Mouse (Mus musculus) hindbrain, embryonic 11.5 days (tissue): ENCODE results near the gene Tigar. TPM values are rescaled to one million over a fixed set of nuclear protein-coding genes. Genes with fewer than 3 reads are reported as not detected.
A peak's percentile ranks its signal among the peaks of the same experiment; 100 is the strongest.

ENCODE experiments used
- ATAC-seq: fragments of 200-750 bp; cut with Nextera tagmentation; 2 replicates; pipeline ENCODE4 v1.8.0; 2017; ENCODE audit warnings: mild to moderate bottlenecking, moderate TSS enrichment, moderate library complexity; ENCODE audit not compliant: low FRiP score
- DNase-seq: peaks from one replicate; pipeline ENCODE4 v3.0.0-alpha.2; 2015; ENCODE audit warnings: low spot score
- H3K27ac ChIP-seq: fragments of 300-500 bp; sonication (generic); 2 replicates; pipeline ENCODE4 v1.5.1; 2014; ENCODE audit warnings: mild to moderate bottlenecking, low read depth, low read length
- H3K27me3 ChIP-seq: fragments of 300-500 bp; sonication (generic); 2 replicates; pipeline ENCODE4 v1.6.1; 2014; ENCODE audit warnings: mild to moderate bottlenecking, low read length, moderate library complexity, mixed read lengths; ENCODE audit not compliant: control insufficient read depth, insufficient read depth
- H3K36me3 ChIP-seq: fragments of 300-500 bp; sonication (generic); 2 replicates; pipeline ENCODE4 v1.6.1; 2014; ENCODE audit warnings: mild to moderate bottlenecking, low read length, moderate library complexity, mixed read lengths; ENCODE audit not compliant: control insufficient read depth, insufficient read depth
- H3K4me1 ChIP-seq: fragments of 300-500 bp; sonication (generic); replicated peaks from 2 replicates; pipeline ENCODE4 v1.6.1; 2014; ENCODE audit warnings: low read length, mixed read lengths; ENCODE audit not compliant: control insufficient read depth, insufficient read depth
- H3K4me2 ChIP-seq: fragments of 300-500 bp; sonication (generic); replicated peaks from 2 replicates; pipeline ENCODE4 v1.6.1; 2014; ENCODE audit warnings: mild to moderate bottlenecking, low read depth, low read length
- H3K4me3 ChIP-seq: fragments of 300-500 bp; sonication (generic); 2 replicates; pipeline ENCODE4 v1.5.1; 2014; ENCODE audit warnings: low read depth, low read length
- H3K9ac ChIP-seq: fragments of 300-500 bp; sonication (generic); 2 replicates; pipeline ENCODE4 v1.6.1; 2014; ENCODE audit warnings: low read depth, low read length
- H3K9me3 ChIP-seq: fragments of 300-500 bp; sonication (generic); 2 replicates; pipeline ENCODE4 v1.6.1; 2016; ENCODE audit warnings: low read length; ENCODE audit not compliant: control insufficient read depth
- WGBS: fragments of 180-500 bp; shearing (Covaris S2); extraction: QIAGEN DNeasy Blood & Tissue Kit; methylation state at CpG from one replicate; pipeline ENCODE4 v1.1.7; 2014; 5-methylcytosine and 5-hydroxymethylcytosine counted together
- polyA plus RNA-seq: library from polyadenylated mRNA; unstranded; fragments of >200 nt; fragmentation: Nextera tagmentation; extraction: Ambion mirVana; gene quantifications from 2 replicates; pipeline ENCODE4 v1.2.1, GENCODE M21; 2014

Tigar gene
- polyA plus RNA-seq = 5.8 and 6.4 TPM in 2 replicates

GRCm38 (mm10) chr6:127109402-127109930 lies at the start of gene Tigar:
Gene Tigar (minus strand): TSS chr6:127109557.
- H3K4me1 ChIP-seq = peaks cover 7% of the 10 kb centered on the region; the same call in 1 of the 2 replicates
- H3K4me2 ChIP-seq = peak within 1 kb of the TSS; percentile 70
- H3K4me3 ChIP-seq = peak within 1 kb of the TSS; percentile 43
- ATAC-seq (peak; percentile 99), DNase-seq (peak; percentile 93)
- peak within 1 kb of the TSS; percentile 48 for H3K9ac ChIP-seq
- H3K9me3 ChIP-seq = no peaks in the 10 kb centered on the region
- no peaks in the 10 kb centered on the region for H3K27me3 ChIP-seq
- no peaks in the 10 kb centered on the region for H3K36me3 ChIP-seq
- H3K27ac ChIP-seq = no peak within 1 kb of the TSS
- under 1% methylated on average over 37 of the region's 37 CpGs for WGBS

DNA sequence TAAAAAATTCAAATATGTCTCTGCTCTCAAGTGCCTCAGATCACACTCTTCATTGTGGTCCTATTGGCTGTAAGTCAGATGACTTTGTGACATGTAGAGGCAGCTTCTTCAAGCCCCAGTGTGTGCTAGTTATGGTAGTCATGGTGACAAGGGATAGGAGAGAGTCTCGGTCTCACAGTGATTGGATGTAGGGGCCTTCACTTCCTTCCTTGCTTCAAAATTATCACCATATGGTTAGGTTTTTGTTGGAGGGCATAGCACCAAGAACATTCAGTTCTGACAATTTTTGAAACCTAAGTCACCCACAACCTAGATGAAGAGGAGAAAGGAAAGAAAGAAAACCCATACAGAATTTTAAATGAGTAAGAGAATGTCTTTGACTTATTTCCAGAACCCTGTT lies 48.0 kb upstream of the Tigar start:
- ATAC-seq (no peak), DNase-seq (no peak)
- H3K36me3 ChIP-seq = no peaks in the 10 kb centered on the region
- WGBS = 53% methylated on average over 1 of the region's 1 CpGs
- H3K4me1 ChIP-seq = peaks cover 2% of the 10 kb centered on the region; the same call in 1 of the 2 replicates
- peaks cover 35% of the 10 kb centered on the region for H3K27me3 ChIP-seq
- no peaks in the 10 kb centered on the region for H3K9me3 ChIP-seq
- H3K4me3 ChIP-seq = no peak overlapping the region
- H3K4me2 ChIP-seq = no peak overlapping the region
- H3K27ac ChIP-seq = no peak overlapping the region
- no peak overlapping the region for H3K9ac ChIP-seq

- Histone ChIP-seq H3K27me3 (peaks cover 41% of the 10 kb centered on the region), H3K27ac (no peak overlapping the region), H3K36me3 (no peaks in the 10 kb centered on the region), H3K9me3 (no peaks in the 10 kb centered on the region), H3K4me1 (peaks cover 13% of the 10 kb centered on the region), H3K9ac (no peak overlapping the region), H3K4me2 (peak overlapping the region; percentile 90), H3K4me3 (peak overlapping the region; percentile 28)
- peak; percentile 59 for DNase-seq
- WGBS = 1% methylated on average over 15 of the region's 15 CpGs
- no peak for ATAC-seq
Measured at GRCm38 (mm10) chr6:127155468-127155867, 46.1 kb upstream of the Tigar start.

GRCm38 (mm10) chr6:127154708-127155268 lies 45.4 kb upstream of the Tigar start:
- under 1% methylated on average over 34 of the region's 34 CpGs for WGBS
- Histone ChIP-seq H3K9ac (no peak overlapping the region), H3K27me3 (peaks cover 41% of the 10 kb centered on the region), H3K9me3 (no peaks in the 10 kb centered on the region), H3K4me1 (peaks cover 13% of the 10 kb centered on the region), H3K4me3 (peak overlapping the region; percentile 28), H3K36me3 (no peaks in the 10 kb centered on the region), H3K4me2 (peak overlapping the region; percentile 90), H3K27ac (no peak overlapping the region)
- no peak for ATAC-seq
- peak; percentile 85 for DNase-seq

GRCm38 (mm10) chr6:127153972-127154707 lies 44.8 kb upstream of the Tigar start:
- Histone ChIP-seq H3K9ac (no peak overlapping the region), H3K4me2 (peak overlapping the region; percentile 90), H3K4me1 (peaks cover 13% of the 10 kb centered on the region), H3K27me3 (peaks cover 41% of the 10 kb centered on the region), H3K27ac (no peak overlapping the region), H3K9me3 (no peaks in the 10 kb centered on the region), H3K36me3 (no peaks in the 10 kb centered on the region), H3K4me3 (peak overlapping the region; percentile 28)
- no peak for ATAC-seq
- DNase-seq = peak; percentile 57
- under 1% methylated on average over 30 of the region's 30 CpGs for WGBS

GRCm38 (mm10) chr6:127153296-127153800 lies 44.0 kb upstream of the Tigar start:
- peaks cover 13% of the 10 kb centered on the region for H3K4me1 ChIP-seq
- peak; percentile 73 for DNase-seq
- H3K27ac ChIP-seq = no peak overlapping the region
- H3K4me3 ChIP-seq = peak overlapping the region; percentile 73
- H3K27me3 ChIP-seq = peaks cover 41% of the 10 kb centered on the region
- peak; percentile 8 for ATAC-seq
- no peaks in the 10 kb centered on the region for H3K36me3 ChIP-seq
- peak overlapping the region; percentile 90 for H3K4me2 ChIP-seq
- no peak overlapping the region for H3K9ac ChIP-seq
- no peaks in the 10 kb centered on the region for H3K9me3 ChIP-seq
- WGBS = under 1% methylated on average over 27 of the region's 28 CpGs

DNA sequence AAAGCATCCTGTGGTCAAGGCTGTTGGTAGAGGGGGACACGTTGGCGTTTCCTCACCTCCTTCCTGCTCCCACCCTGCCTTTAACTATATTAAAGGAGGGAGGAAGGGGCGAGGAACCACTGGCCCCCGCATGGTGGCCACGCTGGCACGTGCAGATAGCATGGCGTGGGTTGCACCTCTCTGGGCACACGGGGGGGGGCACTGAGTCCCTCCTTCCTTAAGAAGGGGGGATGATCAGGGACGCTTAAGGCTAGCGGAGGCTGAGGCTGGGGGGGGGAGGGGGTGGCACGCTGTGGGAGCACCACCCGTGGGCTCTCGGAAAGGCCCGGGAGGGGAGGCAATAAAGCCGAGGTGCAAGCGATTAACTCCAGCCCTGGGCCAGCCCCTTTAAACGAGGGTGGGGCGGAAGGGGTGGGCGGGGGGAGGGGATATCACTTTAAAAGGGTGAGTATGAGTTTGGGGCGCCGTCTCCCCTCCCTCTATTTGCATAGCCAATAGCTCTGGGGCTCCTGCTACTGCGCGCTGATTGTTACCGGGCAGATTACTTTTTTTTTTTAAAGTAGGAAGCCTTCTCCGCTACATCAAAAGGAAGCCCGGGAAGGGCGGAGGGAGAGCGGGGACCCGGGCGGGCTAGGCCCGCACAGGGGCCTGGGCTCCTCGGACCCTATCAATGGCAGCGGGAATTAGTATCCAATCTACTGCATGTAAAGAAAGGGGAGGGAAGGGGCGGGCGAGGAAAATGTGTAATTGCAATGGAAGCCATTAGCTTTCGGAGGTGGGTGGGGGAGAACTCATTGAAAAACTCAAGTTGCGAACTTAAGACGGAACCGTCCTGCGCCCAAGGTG lies 43.0 kb upstream of the Tigar start, which contains the start of gene Ccnd2:
Ccnd2 (minus strand) TSS at position 88 of the 846 bp plus-strand sequence.
- under 1% methylated on average over 36 of the region's 40 CpGs for WGBS
- peak within 1 kb of the TSS; percentile 73 for H3K4me3 ChIP-seq
- H3K27ac ChIP-seq = peak within 1 kb of the TSS; percentile 68
- peak within 1 kb of the TSS; percentile 90 for H3K4me2 ChIP-seq
- no peaks in the 10 kb centered on the region for H3K36me3 ChIP-seq
- DNase-seq (peak; percentile 72), ATAC-seq (peak; percentile 30)
- no peaks in the 10 kb centered on the region for H3K9me3 ChIP-seq
- peak within 1 kb of the TSS; percentile 45 for H3K9ac ChIP-seq
- peaks cover 41% of the 10 kb centered on the region for H3K27me3 ChIP-seq
- peaks cover 13% of the 10 kb centered on the region for H3K4me1 ChIP-seq

DNA sequence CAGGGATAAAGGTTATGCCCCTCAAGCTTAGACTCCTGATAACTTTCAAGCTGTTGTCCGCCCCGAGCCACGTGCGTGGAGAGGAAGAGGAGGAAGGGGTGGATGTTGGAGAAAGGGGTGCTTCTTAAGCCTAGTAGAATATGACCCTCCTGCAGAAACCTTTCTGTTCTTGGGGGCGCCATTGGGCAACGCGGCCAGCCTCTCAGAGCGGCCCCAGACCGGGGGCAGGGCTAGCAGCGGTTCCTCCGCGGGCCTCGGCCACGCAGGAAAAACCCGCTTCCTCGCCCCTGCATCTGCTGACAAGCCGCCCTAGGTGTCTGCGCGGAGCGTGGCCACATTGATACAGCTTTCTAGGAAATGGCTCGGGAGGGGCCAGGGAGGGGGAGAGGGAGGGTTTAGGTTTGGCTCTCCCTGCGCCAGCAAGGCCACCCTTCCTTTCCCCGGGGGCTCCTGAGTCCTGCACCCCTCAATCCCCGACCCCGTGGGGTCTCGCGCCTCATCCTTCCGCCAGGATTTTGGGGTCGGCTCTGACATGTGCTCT lies 42.3 kb upstream of the Tigar start:
- DNase-seq = peak; percentile 65
- no peaks in the 10 kb centered on the region for H3K36me3 ChIP-seq
- H3K4me2 ChIP-seq = peak overlapping the region; percentile 90
- peak; percentile 8; the same call in 1 of the 2 replicates for ATAC-seq
- whole genome bisulfite sequencing = 0% methylated on average over 29 of the region's 29 CpGs
- peak overlapping the region; percentile 45 for H3K9ac ChIP-seq
- peak overlapping the region; percentile 68 for H3K27ac ChIP-seq
- peaks cover 41% of the 10 kb centered on the region for H3K27me3 ChIP-seq
- H3K4me1 ChIP-seq = peaks cover 13% of the 10 kb centered on the region
- H3K9me3 ChIP-seq = no peaks in the 10 kb centered on the region
- peak overlapping the region; percentile 73 for H3K4me3 ChIP-seq
